Mouse (Mus musculus) cerebellum, postnatal 10 days (tissue): ENCODE measurements around the gene Anp32e.
"Not testable (repeated sequence)": the region's sequence is repeated elsewhere in the genome, so short reads cannot be mapped to it uniquely, and the experiment has no call there.

Experiments
- DNase-seq, 2 experiments: peaks; one replicate each; pipeline ENCODE4 v3.0.0; 2021; ENCODE audit warnings: mixed read lengths in 2 of 2

Gene Anp32e

GRCm38 (mm10) chr3:95977587-95977986, 48.5 kb downstream of the Anp32e start:
- DNase-seq: not testable (repeated sequence)

- no peak for DNase-seq
Observed at GRCm38 (mm10) chr3:95978265-95978664, 49.2 kb downstream of the Anp32e start.

GRCm38 (mm10) chr3:95980276-95980970, 51.4 kb downstream of the Anp32e start:
- DNase-seq: no peak

GRCm38 (mm10) chr3:95982129-95982528, 53.1 kb downstream of the Anp32e start:
- no peak for DNase-seq

- peak; percentile 66 to 72 for DNase-seq
Observed at GRCm38 (mm10) chr3:95985209-95986000, 56.4 kb downstream of the Anp32e start.

GRCm38 (mm10) chr3:95986001-95986622, 57.1 kb downstream of the Anp32e start:
- peak; percentile 47 to 58 for DNase-seq

- no peak for DNase-seq
Observed at GRCm38 (mm10) chr3:95986984-95987383, 57.9 kb downstream of the Anp32e start.

GRCm38 (mm10) chr3:95987386-95988110, 58.5 kb downstream of the Anp32e start:
- DNase-seq: no peak

GRCm38 (mm10) chr3:95988138-95988537, 59.1 kb downstream of the Anp32e start:
- DNase-seq: no peak

- peak; percentile 86 to 87 for DNase-seq
Observed at GRCm38 (mm10) chr3:95988969-95989368, 59.9 kb downstream of the Anp32e start.

GRCm38 (mm10) chr3:95990413-95990941, 61.4 kb downstream of the Anp32e start:
- DNase-seq: no peak

- DNase-seq: no peak
Observed at GRCm38 (mm10) chr3:95992990-95993603, 64.1 kb downstream of the Anp32e start.

- DNase-seq: peak; percentile 62 to 65
Observed at GRCm38 (mm10) chr3:95993881-95994280, 64.8 kb downstream of the Anp32e start.

GRCm38 (mm10) chr3:95994381-95994846, 65.4 kb downstream of the Anp32e start:
- no peak for DNase-seq

GRCm38 (mm10) chr3:95994975-95995801, 66.1 kb downstream of the Anp32e start:
- DNase-seq: peak in 1 of 2 experiments; percentile 74

- DNase-seq: peak; percentile 81 to 86
Observed at GRCm38 (mm10) chr3:95995802-95996428, 66.9 kb downstream of the Anp32e start, which contains the start of gene Plekho1. Gene Plekho1, minus strand, starts transcription at chr3:95996001.

GRCm38 (mm10) chr3:95996451-95997073, 67.5 kb downstream of the Anp32e start:
- DNase-seq: no peak
